Mouse (Mus musculus): Measurements from ENCODE around the gene Kcnh4. TPM values are rescaled to one million over a fixed set of nuclear protein-coding genes. Genes with fewer than 3 reads are reported as not detected.
"Not testable (repeated sequence)": the region's sequence is repeated elsewhere in the genome, so short reads cannot be mapped to it uniquely, and the experiment has no call there.

Kcnh4 gene
- polyA plus RNA-seq, 1 experiment from 2014 or later: 3.5 TPM

DNA sequence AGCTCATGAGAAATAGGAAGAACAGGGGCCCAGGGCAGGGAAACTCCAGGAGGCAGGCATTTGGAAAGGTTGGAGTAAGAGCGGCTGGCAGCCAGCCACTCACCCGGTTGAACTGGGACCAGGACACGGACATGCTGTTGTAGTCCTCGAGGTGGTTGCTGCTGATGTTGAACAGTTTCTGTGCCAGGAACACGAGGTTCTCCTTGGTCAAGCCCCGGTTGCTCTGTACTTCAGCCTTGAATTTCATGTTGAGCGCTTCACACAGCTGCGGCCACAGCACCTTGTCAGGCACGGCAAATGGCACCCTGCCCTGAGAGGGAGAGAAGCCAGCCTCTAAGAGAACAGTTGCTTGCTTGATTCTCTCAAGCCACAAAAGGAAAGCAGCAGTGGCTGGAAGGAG, 30.9 kb upstream of the Kcnh4 start:
- H3K27me3 ChIP-seq (replicated peaks; ENCODE audit: control insufficient read depth, insufficient read depth, low read length); H3K36me3 ChIP-seq (ENCODE audit: control insufficient read depth, insufficient read depth, low read length); H3K27ac ChIP-seq (ENCODE audit: low read depth, low read length); H3K4me2 ChIP-seq (ENCODE audit: low read length); H3K9me3 ChIP-seq (replicated peaks; ENCODE audit: control insufficient read depth, low read length); ATAC-seq; H3K4me3 ChIP-seq (ENCODE audit: low read depth, low read length); H3K4me1 ChIP-seq (ENCODE audit: control insufficient read depth, insufficient read depth, low read length); DNase-seq (ENCODE audit: low spot score); H3K9ac ChIP-seq (ENCODE audit: low read length): not testable (repeated sequence)
- WGBS: 91% methylated on average over 9 of the region's 9 CpGs

GRCm38 (mm10) chr11:100789702-100790101, 30.0 kb upstream of the Kcnh4 start:
- Histone ChIP-seq H3K27me3 (replicated peaks; ENCODE audit: control insufficient read depth, insufficient read depth, low read length) (no peaks in the 10 kb centered on the region), H3K9ac (ENCODE audit: low read length) (no peak overlapping the region), H3K36me3 (ENCODE audit: control insufficient read depth, insufficient read depth, low read length) (0 out of 2 replicates have a peak, but pooled peaks cover 3% of the 10 kb centered on the region), H3K27ac (ENCODE audit: low read depth, low read length) (no peak overlapping the region), H3K9me3 (replicated peaks; ENCODE audit: control insufficient read depth, low read length) (no peaks in the 10 kb centered on the region), H3K4me2 (ENCODE audit: low read length) (no peak overlapping the region), H3K4me3 (ENCODE audit: low read depth, low read length) (no peak overlapping the region), H3K4me1 (ENCODE audit: control insufficient read depth, insufficient read depth, low read length) (no peaks in the 10 kb centered on the region)
- no peak for DNase-seq (ENCODE audit: low spot score)
- 87% methylated on average over 3 of the region's 3 CpGs for WGBS
- no peak for ATAC-seq

- no peak overlapping the region for H3K9ac ChIP-seq (ENCODE audit: low read length)
- H3K4me2 ChIP-seq (ENCODE audit: low read length): no peak overlapping the region
- H3K27me3 ChIP-seq (replicated peaks; ENCODE audit: control insufficient read depth, insufficient read depth, low read length): no peaks in the 10 kb centered on the region
- no peak overlapping the region for H3K27ac ChIP-seq (ENCODE audit: low read depth, low read length)
- no peak overlapping the region for H3K4me3 ChIP-seq (ENCODE audit: low read depth, low read length)
- H3K36me3 ChIP-seq (ENCODE audit: control insufficient read depth, insufficient read depth, low read length): peaks cover 18% of the 10 kb centered on the region; the same call in 1 of the 2 replicates
- H3K9me3 ChIP-seq (replicated peaks; ENCODE audit: control insufficient read depth, low read length): no peaks in the 10 kb centered on the region
- 89% methylated on average over 2 of the region's 2 CpGs for WGBS
- H3K4me1 ChIP-seq (ENCODE audit: control insufficient read depth, insufficient read depth, low read length): no peaks in the 10 kb centered on the region
- ATAC-seq (no peak), DNase-seq (ENCODE audit: low spot score) (peak; percentile 33)
Observed at GRCm38 (mm10) chr11:100785774-100786173, 26.0 kb upstream of the Kcnh4 start.

- Histone ChIP-seq H3K36me3 (ENCODE audit: control insufficient read depth, insufficient read depth, low read length) (peaks cover 15% of the 10 kb centered on the region; the same call in 1 of the 2 replicates), H3K9me3 (replicated peaks; ENCODE audit: control insufficient read depth, low read length) (no peaks in the 10 kb centered on the region), H3K27me3 (replicated peaks; ENCODE audit: control insufficient read depth, insufficient read depth, low read length) (no peaks in the 10 kb centered on the region), H3K4me3 (ENCODE audit: low read depth, low read length) (no peak overlapping the region), H3K27ac (ENCODE audit: low read depth, low read length) (no peak overlapping the region), H3K4me2 (ENCODE audit: low read length) (no peak overlapping the region), H3K9ac (ENCODE audit: low read length) (no peak overlapping the region), H3K4me1 (ENCODE audit: control insufficient read depth, insufficient read depth, low read length) (no peaks in the 10 kb centered on the region)
- 82% methylated on average over 8 of the region's 8 CpGs for WGBS
- ATAC-seq: no peak
- no peak for DNase-seq (ENCODE audit: low spot score)
Observed at GRCm38 (mm10) chr11:100784286-100784685, 24.5 kb upstream of the Kcnh4 start.

GRCm38 (mm10) chr11:100782568-100782967, 22.8 kb upstream of the Kcnh4 start:
- DNase-seq (ENCODE audit: low spot score): no peak
- no peak overlapping the region for H3K9ac ChIP-seq (ENCODE audit: low read length)
- no peaks in the 10 kb centered on the region for H3K9me3 ChIP-seq (replicated peaks; ENCODE audit: control insufficient read depth, low read length)
- no peaks in the 10 kb centered on the region for H3K27me3 ChIP-seq (replicated peaks; ENCODE audit: control insufficient read depth, insufficient read depth, low read length)
- no peak overlapping the region for H3K4me2 ChIP-seq (ENCODE audit: low read length)
- WGBS: 93% methylated on average over 13 of the region's 13 CpGs
- H3K36me3 ChIP-seq (ENCODE audit: control insufficient read depth, insufficient read depth, low read length): peaks cover 15% of the 10 kb centered on the region; the same call in 1 of the 2 replicates
- no peak overlapping the region for H3K4me3 ChIP-seq (ENCODE audit: low read depth, low read length)
- no peak overlapping the region for H3K27ac ChIP-seq (ENCODE audit: low read depth, low read length)
- H3K4me1 ChIP-seq (ENCODE audit: control insufficient read depth, insufficient read depth, low read length): no peaks in the 10 kb centered on the region
- ATAC-seq: no peak

- no peaks in the 10 kb centered on the region for H3K4me1 ChIP-seq (ENCODE audit: control insufficient read depth, insufficient read depth, low read length)
- H3K4me2 ChIP-seq (ENCODE audit: low read length): no peak overlapping the region
- no peak overlapping the region for H3K9ac ChIP-seq (ENCODE audit: low read length)
- H3K27me3 ChIP-seq (replicated peaks; ENCODE audit: control insufficient read depth, insufficient read depth, low read length): no peaks in the 10 kb centered on the region
- 94% methylated on average over 15 of the region's 15 CpGs for WGBS
- DNase-seq (ENCODE audit: low spot score) (no peak), ATAC-seq (no peak)
- H3K36me3 ChIP-seq (ENCODE audit: control insufficient read depth, insufficient read depth, low read length): peaks cover 15% of the 10 kb centered on the region; the same call in 1 of the 2 replicates
- no peak overlapping the region for H3K27ac ChIP-seq (ENCODE audit: low read depth, low read length)
- H3K9me3 ChIP-seq (replicated peaks; ENCODE audit: control insufficient read depth, low read length): no peaks in the 10 kb centered on the region
- H3K4me3 ChIP-seq (ENCODE audit: low read depth, low read length): no peak overlapping the region
Observed at GRCm38 (mm10) chr11:100781763-100782475, 22.2 kb upstream of the Kcnh4 start.

DNA sequence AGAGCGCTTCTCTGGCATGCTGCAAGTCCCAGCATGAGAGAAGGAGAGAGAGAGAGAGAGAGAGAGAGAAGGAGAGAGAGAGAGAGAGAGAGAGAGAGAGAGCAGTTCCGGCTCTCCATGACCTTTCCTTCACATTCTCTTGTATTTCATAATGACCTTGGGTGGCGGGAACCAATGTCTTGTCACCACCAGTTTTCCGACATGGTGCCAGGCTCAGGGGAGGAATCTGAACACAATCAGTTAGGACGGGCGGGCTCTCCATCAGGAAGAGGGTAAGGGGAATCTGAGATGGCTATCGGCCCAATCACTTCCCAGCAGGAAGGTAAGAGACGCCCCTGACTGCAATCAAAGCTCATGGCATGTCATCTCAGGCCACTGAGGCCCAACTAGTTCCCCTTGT, 20.5 kb upstream of the Kcnh4 start:
- no peak for DNase-seq (ENCODE audit: low spot score)
- Histone ChIP-seq H3K9ac (ENCODE audit: low read length) (no peak overlapping the region), H3K36me3 (ENCODE audit: control insufficient read depth, insufficient read depth, low read length) (peaks cover 15% of the 10 kb centered on the region; the same call in 1 of the 2 replicates), H3K9me3 (replicated peaks; ENCODE audit: control insufficient read depth, low read length) (no peaks in the 10 kb centered on the region), H3K4me1 (ENCODE audit: control insufficient read depth, insufficient read depth, low read length) (no peaks in the 10 kb centered on the region), H3K27ac (ENCODE audit: low read depth, low read length) (no peak overlapping the region), H3K4me3 (ENCODE audit: low read depth, low read length) (no peak overlapping the region), H3K27me3 (replicated peaks; ENCODE audit: control insufficient read depth, insufficient read depth, low read length) (no peaks in the 10 kb centered on the region), H3K4me2 (ENCODE audit: low read length) (no peak overlapping the region)
- WGBS: 69% methylated on average over 8 of the region's 8 CpGs
- ATAC-seq: no peak

GRCm38 (mm10) chr11:100778069-100778468, 18.3 kb upstream of the Kcnh4 start:
- 79% methylated on average over 3 of the region's 3 CpGs for WGBS
- no peaks in the 10 kb centered on the region for H3K4me1 ChIP-seq (ENCODE audit: control insufficient read depth, insufficient read depth, low read length)
- no peaks in the 10 kb centered on the region for H3K27me3 ChIP-seq (replicated peaks; ENCODE audit: control insufficient read depth, insufficient read depth, low read length)
- H3K4me3 ChIP-seq (ENCODE audit: low read depth, low read length): no peak overlapping the region
- H3K4me2 ChIP-seq (ENCODE audit: low read length): no peak overlapping the region
- H3K9me3 ChIP-seq (replicated peaks; ENCODE audit: control insufficient read depth, low read length): no peaks in the 10 kb centered on the region
- no peak for ATAC-seq
- H3K9ac ChIP-seq (ENCODE audit: low read length): no peak overlapping the region
- H3K27ac ChIP-seq (ENCODE audit: low read depth, low read length): no peak overlapping the region
- peaks cover 11% of the 10 kb centered on the region; the same call in 1 of the 2 replicates for H3K36me3 ChIP-seq (ENCODE audit: control insufficient read depth, insufficient read depth, low read length)
- DNase-seq (ENCODE audit: low spot score): no peak

DNA sequence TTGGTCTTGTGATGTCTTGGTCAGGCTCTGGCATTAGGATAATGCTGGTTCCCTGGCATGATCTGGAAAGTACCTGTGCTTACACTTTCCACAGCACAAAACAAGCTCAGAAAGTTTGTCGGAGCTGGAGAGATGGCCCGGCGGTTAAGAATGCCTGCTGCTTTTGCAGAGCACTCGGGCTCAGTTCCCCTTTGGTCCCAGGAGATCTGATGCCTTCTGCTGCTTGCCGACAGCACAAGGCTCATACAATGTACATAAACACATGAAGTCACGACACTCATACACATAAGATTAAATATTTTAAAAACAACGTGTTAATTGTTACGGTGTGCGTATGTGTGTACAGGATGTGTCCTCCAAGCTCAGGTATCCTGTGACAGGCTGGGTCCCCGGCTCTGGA, 16.2 kb upstream of the Kcnh4 start:
- DNase-seq (ENCODE audit: low spot score): no peak
- WGBS: 91% methylated on average over 10 of the region's 10 CpGs
- Histone ChIP-seq H3K27ac (ENCODE audit: low read depth, low read length) (no peak overlapping the region), H3K9me3 (replicated peaks; ENCODE audit: control insufficient read depth, low read length) (no peaks in the 10 kb centered on the region), H3K9ac (ENCODE audit: low read length) (no peak overlapping the region), H3K27me3 (replicated peaks; ENCODE audit: control insufficient read depth, insufficient read depth, low read length) (no peaks in the 10 kb centered on the region), H3K36me3 (ENCODE audit: control insufficient read depth, insufficient read depth, low read length) (no peaks in the 10 kb centered on the region), H3K4me3 (ENCODE audit: low read depth, low read length) (no peak overlapping the region), H3K4me1 (ENCODE audit: control insufficient read depth, insufficient read depth, low read length) (no peaks in the 10 kb centered on the region), H3K4me2 (ENCODE audit: low read length) (no peak overlapping the region)
- no peak for ATAC-seq
